Mouse (Mus musculus) spleen, adult 18-20 months (tissue): ENCODE measurements around the gene Wdr81.

Experiments
- DNase-seq, 2 experiments: peaks; one replicate each; pipeline ENCODE4 v3.0.0; 2022; ENCODE audit warnings: mixed read lengths in 2 of 2

Wdr81 gene

DNA sequence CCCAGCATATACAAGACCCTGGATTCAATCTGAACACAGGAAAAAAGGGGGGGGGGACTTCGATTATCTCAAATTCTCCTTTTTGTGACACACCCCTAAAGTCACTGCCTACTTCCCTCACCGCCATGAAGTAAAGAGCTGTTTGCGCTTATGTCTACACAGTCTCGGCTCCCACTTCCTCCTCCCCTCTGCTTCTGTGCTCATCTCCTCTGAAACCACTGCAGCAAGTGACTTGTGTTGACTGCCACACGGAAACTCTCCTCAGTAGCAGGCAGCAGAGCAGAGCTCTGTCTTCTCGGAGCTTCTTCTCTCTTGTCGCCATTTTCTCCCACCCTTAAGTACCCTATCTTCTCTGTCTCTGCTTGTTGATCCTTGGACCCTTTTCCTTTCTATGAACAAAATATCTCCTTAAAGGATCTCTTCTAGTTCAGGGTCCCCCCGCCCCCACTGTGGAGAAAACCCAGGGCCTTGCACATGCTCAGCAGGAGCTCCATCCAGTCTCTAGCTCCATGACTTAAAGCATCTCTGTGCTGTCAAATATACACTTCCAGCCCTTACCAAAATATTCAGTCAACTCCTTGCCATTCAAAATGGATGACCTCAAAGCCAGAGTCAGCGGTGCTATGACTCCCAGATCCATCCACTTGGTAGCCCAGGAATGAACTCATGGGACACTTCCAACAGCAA is 25.4 kb downstream of the Wdr81 start:
- peak; percentile 44 to 53 for DNase-seq

DNA sequence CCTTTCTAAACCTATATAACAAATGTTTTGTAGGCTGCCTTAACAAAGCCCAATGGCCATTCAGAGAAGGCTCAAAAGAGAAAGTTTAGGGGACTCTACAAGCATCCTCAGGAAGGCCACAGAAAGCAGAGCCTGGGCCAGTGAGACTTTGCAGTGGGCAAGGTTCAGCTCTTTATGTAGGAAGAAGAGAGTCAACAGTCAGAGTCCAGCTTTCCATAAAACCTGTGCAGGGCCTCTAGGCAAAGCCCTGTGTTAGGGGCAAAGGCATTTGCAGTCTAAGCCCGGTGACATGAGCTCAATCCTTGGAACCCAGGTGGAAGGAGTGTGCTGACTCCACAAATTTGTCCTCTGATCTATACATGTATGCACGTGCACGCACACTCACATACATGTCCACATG is 30.1 kb downstream of the Wdr81 start:
- no peak for DNase-seq

DNA sequence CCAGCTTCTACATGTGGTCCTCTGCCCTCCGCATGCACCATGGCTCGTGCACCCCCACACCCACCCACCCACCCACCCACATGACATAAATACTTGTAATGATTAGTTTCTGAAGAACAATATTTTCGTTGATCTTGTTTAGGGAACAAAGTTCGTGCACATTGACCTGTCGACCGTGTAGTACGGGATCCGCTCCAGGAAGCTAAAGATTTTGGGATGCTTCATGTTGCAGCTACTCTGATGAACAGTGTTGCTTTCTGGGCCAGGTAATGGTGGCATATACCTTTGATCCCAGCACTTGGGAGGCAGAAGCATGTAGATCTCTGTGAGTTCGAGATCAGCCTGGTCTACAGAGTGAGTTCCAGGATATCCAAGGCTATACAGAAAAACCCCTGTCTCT is 30.5 kb downstream of the Wdr81 start:
- DNase-seq, result no peak

DNA sequence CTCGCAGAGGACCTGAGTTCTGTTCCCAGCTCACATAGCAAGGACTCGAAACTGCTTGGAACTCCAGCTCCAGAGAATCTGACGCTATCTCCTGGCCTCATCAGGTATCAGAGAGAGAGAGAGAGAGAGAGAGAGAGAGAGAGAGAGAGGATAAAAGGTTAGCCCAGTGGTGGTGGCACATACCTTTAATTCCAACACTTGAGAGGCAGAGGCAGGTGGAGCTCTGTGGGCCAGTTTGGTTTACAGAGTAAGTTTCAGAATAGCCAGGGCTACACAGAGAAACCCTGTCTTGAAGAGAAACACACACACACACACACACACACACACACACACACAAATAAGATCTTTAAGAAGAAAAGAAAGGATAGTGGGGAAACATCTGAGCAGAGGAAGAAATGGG is 31.4 kb downstream of the Wdr81 start:
- no peak for DNase-seq

DNA sequence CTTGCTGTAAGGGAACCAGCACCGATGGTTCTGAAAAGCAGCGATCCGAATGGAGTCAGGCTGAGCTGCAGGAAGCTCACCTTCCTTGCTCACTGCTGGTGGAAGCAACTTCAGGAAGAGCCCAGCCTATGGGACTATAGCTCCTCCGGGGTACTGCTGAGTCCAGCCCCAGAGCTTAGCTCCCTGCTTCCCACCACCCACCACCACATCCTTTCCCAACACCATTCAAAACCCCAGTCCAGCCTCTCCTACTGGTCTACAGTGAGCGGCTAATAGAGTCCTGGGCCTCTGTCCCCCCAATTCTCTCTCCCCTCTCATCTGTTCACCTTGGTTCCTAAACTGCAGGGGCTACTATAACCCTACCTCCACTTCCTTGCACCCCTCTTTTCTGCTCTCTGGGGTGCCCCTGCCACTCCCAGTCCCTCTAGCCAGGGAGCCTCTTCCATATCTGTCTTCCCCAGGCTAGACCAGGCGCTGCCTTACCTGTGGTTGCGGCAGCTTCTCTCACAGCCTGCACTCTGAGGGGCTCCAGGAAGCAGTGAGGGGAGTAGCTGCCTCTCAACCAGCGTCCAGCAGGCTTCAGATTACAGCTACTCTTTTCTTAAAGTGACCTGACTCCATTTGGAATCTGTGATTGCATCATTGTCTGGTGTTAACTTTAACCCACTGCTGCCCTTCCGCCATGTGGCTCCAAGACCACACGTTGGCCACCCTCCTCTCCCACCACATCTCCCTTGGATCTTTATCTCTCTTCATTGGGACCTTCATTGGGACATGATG is 32.3 kb downstream of the Wdr81 start, which contains the start of gene Serpinf1:
Serpinf1 (minus strand) TSS at position 689 of the 780 bp plus-strand sequence.
- no peak for DNase-seq

DNA sequence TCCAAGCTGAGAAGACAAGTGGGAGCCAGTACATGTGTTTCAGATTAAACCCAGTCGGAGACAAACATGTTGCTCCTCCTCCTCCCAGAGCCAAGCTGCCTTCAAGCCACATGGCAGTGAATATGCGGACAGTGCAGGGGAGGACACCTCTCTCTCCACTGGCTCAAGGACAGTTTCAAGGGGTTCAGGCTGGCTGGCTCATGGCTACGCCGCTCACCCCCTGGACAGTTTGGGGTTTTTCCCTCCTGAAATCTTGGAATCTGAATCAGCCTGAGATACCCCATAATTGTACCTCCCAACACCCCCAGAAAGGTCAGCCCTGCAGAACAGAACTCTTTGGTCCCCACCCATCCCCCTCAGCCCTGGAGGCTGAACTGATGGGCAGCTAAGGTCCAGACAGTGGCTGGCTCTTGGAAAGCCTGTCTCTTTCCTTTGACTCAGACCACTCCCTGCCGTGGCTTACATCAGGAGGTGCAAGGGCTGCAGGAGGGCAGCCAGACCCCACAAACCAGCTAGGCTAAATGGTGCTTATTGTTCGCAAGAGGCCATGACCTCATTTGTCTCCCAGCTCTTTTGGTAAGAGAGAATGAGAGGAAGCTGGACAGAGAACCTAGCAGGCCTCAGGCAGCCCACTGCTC is 33.0 kb downstream of the Wdr81 start:
- no peak for DNase-seq

DNA sequence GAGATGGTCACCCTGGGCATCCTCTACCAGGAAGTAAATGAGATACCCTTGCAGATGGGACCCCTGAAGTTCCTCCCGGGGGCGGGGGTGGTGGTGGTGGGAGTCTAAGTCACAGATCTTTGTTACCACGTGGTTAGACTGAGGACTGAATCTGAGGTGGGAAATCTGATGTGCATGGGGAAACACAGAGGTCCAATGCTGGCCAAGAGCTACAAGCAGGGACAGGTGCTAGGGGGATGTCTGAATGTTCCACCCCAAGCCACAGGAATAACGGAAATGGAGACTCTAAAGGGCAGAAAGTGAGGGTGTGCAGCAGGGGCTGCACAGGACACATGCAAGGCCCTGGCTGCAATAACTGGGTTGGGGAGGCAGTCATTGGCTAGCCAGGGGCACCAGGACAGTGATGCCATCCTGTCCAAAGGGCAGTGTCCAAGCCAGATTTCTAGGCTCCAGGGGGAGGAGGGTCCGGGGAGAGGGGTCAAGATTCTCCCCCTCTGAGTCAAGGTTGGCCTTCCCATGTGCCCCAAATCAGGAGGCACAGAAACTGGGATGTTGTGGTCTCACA is 33.6 kb downstream of the Wdr81 start:
- DNase-seq, result no peak

DNA sequence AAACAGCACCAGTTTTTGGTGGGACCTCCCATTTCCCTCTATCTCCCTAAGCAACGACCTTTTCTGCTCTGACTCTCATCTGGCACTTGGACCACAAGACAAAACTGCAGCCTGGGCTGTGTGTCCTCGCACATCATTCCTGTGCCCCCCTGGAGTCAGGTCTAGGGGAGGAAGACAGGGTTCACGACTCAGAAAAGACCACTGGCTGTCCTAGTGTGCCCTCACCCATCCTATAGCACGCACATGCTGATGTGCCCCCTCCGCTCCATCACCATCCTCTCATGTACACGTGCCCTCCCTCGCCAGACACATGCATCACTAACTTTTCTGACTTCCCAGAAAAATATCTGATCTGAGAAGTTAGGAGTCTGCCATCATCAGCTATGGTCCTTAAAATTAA is 34.5 kb downstream of the Wdr81 start:
- no peak for DNase-seq

DNA sequence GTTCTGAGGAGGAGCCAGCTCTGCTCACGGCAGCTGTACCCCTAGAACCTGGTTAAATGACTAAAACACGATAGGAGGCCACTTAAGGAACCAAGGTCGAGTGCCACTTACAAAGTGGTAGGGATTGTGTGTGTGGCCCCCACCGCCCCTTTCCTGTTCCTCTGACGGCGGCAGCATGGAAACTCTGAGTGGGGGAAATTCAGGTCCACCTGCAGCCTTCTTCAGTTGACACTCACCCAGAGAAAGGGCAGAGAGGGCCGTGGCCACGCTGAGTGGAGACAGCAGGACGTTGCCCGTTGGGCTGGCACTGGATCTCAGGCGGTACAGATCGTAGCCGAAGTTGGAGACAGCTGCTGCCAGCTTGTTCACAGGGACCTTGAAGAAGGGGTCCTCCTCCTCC is 38.5 kb downstream of the Wdr81 start:
- DNase-seq, result peak in 1 of 2 experiments; percentile 28

DNA sequence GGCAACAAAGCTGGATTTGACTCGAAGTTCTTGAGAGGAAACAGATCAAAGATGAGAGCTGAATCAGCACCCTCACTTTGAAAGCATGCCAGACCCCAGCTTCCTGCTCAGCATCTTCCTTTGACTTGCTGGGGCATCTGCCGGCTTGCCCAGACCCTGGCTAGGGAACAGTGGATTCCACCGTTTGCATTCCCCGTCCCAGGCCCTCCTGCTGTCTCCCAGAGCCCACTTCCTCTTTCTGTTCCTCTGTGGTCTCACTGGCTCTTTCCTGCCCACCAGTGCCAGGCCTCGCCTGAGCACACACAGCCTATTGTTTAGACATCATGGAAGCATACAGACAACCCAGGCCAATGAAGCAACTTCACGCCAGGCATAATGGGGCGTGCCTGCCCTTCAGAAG is 39.4 kb downstream of the Wdr81 start:
- peak in 1 of 2 experiments; percentile 16 for DNase-seq

DNA sequence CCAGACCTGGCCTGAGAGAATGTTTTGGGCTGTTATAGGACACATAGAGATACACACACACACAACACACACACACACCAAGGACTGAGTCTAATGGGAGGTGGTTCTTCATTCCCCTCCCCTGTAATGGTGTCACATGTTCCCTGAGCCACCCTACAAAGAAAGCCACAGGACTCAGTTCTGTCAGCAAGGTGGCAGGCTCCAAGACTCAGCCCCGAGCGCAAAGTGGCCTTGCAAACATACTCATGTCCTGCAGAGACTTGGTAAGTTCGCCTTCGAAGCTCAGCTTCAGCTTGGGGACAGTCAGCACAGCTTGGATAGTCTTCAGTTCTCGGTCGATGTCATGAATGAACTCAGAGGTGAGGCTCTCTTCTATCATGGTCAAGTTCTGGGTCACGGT is 43.9 kb downstream of the Wdr81 start:
- no peak for DNase-seq

DNA sequence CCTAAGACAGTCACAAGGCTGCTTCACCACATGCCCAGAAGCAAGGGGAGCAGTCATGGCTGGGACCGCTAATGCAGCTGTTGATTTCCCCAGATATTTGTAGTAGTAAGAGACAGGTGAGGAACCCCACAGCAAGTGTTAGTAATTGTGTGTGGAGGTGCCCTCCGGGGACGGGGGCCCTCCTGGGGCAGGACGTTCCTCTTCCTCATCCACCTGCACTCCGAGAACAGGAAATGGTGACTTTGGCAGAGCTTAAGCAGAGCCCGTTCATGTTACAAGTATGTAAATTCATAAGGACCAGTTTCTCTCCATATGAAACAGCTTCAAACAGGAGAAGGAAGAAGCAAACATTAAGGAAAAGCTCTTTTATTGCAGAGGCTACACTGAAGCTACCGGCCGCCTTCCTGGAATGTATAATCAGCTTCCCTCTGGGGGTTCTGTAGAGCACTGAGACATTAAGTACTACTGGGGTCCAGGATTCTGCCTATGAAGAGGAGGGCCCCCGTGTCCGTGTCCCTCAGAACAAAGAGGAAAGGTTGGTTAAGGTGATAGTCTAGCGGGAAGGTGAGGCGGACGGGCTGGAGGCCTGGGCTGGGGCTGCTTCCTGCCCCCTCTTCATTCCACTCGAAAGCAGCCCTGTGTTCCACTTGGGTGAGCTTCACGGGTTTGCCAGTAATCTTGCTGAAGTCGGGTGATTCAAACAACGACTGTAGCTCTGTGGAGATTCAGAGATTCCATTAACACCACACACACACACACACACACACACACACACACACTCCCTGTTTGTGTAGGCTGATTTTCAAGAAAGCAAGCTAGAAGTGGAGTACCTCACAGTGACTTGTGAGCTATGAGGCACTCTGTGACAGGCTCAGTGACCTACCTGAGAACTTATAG is 44.6 kb downstream of the Wdr81 start:
- peak in 1 of 2 experiments; percentile 31 for DNase-seq

DNA sequence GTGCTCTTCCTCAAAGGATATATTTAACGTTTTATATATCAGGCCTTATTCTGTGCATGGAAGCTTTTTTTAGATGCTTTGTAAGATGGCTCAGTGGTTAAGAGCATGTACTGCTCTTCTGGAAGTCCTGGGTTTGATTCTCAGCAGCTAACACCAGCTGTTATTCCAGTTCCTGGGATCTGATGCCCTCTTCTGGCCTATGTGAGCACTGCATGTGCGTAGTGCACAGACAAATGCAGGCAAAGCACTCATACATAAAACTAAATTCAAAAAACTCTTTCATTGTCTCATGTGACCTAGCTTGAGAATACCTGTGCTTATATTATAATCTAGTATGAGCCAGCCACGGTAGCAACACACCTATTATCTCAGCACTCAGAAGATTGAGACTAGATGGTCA is 47.7 kb downstream of the Wdr81 start:
- DNase-seq, result peak; percentile 37 to 72

DNA sequence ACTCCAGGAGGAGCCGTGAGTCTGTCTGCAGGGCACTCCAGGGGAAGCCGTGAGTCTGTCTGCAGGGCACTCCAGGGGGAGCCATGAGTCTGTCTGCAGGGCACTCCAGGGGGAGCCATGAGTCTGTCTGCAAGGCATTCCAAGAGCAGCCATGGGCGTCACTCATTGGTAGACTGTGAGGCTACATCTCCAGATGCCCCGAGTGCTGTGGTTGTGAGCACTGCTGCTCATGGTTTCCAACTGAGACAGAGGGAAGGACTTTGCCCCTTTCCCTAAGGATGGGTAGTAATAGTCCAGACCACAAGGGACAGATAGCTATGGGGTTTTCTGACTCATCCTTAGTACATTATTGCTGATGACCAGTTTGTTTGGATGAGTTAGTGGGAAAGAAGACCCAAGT is 48.4 kb downstream of the Wdr81 start:
- no peak for DNase-seq

DNA sequence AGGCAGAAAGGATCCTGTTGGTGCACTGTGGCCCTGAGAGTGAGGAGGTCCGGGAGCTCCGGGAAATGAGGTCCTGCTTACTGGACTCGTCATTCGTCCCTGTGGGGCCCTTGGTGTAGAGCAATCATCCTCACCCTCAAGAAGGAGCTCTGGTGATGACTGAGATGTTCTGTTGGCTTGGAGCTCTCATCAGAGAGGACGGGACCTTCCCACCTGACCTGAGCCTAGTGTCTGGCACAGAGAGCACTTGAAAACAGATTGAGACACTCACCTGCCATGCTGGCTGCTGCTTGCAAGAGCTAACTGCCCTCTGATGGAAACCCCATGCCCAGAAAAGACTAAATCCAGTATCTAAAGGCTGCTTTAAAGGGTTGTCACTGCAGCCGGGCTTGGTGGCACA is 49.7 kb downstream of the Wdr81 start:
- no peak for DNase-seq

DNA sequence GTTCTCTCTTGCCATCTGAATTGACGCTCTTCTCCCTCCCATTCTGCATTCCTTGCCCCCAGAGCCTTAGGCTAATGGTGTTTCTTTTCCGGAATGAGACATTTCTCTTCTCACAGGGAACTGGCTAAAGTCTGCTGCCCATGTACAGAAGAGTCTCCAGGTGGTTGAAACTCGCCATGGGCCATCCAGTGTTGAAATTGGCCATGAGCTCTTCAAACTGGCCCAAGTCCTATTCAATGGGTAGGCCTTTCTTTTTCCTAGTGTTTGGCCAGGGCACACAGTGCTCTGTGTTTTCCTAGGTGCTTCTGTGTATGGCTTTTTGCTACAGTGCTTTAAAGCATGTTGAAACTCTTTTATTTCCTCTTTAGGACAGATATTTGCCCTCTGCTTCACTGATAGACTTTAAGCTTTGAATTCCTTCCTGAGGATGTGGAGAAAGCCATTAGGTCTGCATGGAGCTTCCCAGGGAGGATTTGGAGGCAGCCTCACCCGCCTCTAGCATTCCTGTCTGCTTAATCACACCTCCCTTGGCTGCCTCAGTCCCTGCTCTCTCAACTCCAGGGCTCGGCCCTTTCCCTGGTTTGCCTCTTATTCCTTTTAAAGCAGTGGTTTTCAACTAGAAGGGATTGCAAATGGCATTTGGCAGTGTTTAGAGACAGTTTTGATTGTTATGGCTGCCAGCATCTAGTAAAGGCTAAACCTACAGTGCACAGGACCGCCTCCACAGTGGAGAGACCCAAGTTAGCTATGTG is 51.0 kb downstream of the Wdr81 start:
- DNase-seq, result no peak

DNA sequence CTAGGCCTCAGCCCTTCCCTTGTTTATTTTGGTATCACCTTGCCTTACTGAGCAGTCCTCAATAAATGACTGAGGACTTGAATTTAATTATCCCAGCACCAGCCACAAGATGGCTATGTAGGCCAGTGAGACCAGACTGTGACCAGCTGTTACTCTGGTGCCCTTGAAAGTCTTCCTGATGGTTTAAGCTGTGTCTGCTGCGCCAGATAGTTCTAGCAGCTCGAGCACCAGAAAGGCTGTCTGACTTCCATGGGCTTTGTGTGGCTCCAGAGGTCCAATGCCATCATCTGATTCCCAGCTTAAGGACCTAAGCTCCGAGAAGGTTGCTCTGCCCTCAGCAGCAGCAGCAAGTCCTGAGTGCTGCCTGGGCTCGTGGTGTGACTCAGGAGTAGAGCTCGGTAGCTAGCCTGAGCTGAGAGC is 52.2 kb downstream of the Wdr81 start:
- peak in 1 of 2 experiments; percentile 19 for DNase-seq

DNA sequence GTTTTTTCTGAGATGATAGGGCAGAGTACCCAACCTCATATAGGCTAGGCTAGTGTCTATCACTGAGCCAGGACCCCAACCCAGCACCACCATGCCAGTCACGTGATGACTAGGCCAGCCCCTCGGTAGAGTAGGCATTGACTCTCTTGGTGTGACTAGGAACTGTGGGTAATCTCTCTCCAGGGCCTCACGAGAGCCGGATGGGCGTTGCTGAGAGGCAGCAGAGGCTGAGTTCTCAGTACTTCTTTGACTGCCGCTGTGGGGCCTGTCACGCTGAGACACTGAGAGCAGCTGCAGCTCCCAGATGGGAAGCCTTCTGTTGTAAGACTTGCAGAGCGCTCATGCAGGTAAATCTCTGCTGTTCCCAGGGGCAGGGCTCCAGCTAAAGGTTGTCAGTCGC is 54.4 kb downstream of the Wdr81 start:
- DNase-seq, result no peak

DNA sequence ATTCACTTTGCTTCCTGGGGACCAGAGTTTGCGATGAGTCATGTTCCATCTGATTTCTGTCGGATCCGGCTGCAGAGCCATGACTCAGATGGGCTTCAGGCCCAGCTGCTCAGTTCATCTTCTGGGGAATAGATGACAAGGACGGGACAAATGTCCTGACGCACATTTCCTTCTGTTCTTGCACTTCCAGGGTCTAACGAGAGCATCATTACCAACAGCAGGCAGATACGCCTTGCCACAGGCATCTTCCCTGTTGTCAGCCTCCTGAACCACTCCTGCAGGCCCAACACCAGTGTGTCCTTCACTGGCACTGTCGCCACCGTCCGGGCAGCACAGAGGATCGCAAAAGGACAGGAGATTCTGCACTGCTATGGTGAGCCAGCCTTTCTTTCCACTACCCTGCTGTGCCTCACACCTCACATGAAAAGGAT is 55.1 kb downstream of the Wdr81 start:
- no peak for DNase-seq

DNA sequence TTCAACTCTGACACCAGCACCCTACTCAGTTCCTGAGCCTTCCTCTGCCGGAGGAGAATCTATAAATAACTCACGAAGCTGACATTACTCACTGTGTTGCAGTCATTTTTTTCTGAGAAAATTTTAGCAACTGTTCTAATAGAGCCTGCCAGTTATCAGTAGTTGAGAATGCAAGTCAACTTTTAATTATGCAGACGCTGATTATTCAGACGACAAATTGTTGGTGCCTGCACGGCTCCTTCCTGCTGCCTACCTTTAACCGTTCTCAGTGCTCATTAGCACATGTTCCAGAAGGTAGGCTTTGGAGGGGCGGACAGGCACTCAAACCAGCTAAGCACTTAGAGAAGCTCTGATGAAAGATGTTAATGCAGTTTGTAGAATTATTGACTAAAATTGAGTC is 57.1 kb downstream of the Wdr81 start:
- no peak for DNase-seq

DNA sequence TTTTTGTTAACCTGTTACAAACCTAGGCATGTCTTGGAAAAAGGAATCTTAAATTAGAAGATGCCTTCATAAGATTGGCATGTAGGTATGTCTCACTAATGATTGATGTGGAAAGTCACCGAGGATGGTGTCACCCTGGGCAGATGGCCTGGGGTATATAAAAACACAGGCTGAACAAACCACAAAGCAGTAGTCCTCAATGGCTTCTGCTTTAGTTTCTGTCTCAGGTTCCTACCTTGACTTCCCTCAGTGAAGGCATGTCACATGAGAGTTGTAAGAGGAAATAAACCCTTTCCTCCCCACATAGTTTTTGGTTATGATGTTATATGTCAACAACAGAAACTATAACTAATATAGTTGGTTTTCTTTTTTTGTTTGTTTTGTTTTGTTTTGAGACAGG is 58.9 kb downstream of the Wdr81 start:
- no peak for DNase-seq
